ENCODE assay signal across 12 mouse cellular contexts in the genomic region with DNA sequence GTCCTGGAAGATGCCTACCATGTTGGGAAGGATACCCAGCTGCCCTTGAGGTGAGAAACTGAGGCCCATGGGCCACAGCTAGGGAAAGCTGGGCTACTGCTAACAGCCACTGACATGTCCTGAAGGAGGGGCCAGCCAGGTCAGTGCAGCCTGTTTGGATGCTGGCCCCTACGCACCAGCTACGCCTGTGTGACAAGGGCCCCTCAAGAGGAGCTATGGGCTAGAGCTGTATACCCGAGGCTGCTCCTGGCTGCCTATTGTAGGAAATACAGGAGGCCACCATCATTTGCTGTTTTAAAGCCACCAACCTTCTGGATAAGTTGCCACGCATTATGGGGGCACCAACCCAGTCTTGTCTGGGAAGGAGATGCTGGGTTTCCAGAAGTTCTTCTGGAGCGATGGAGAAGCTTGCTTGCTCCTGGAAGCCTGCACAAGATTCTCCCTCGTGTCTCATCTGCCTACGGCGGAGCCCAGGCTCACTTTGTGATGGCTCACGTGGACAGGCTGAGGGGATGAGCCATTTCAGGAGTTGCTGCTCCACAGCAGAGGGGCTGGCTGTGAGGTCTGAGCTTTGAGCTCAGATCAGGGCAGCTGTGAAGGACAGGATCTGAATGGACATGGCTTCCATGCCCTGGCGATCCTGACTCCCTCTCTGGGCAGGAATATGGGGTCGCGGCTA. TPM values are rescaled to one million over a fixed set of nuclear protein-coding genes. Genes with fewer than 3 reads are reported as not detected.
A peak's percentile ranks its signal among the peaks of the same experiment; 100 is the strongest.
DNase-seq lines count a peak whose midpoint lies in the region; ATAC-seq and TF ChIP-seq lines count a peak whose summit lies in the region.
"Had no signal": no experiment of that assay in that cellular context is flagged by ENCODE, and none has a peak within 500 bp of the region (broad histone marks: within the 10 kb centered on the region; RNA-seq: fewer than 3 reads in every experiment).

No protein-coding gene starts in this region.

- no peak overlapping the region for H3K9ac ChIP-seq in intestine, embryonic 15.5 days
- no peak overlapping the region for H3K9ac ChIP-seq in intestine, postnatal 0 days (ENCODE audit: low read depth, low read length)
- H3K9ac ChIP-seq in embryonic facial prominence, embryonic 12.5 days = no peak overlapping the region
- peak overlapping the region; percentile 70 for H3K9ac ChIP-seq in hindbrain, embryonic 13.5 days
- H3K9ac ChIP-seq in midbrain, embryonic 15.5 days = no peak overlapping the region

- no peak for DNase-seq in cerebellum, adult 11 months
- DNase-seq in adrenal gland, adult 8-10 months = no peak
- DNase-seq in urinary bladder, adult 2 months (ENCODE audit: low spot score) = no peak

- H3K27me3 ChIP-seq in intestine, embryonic 15.5 days (replicated peaks) = no peaks in the 10 kb centered on the region
- no peaks in the 10 kb centered on the region for H3K27me3 ChIP-seq in intestine, postnatal 0 days (replicated peaks; ENCODE audit: control insufficient read depth, insufficient read depth, low read length)
- no peaks in the 10 kb centered on the region for H3K27me3 ChIP-seq in embryonic facial prominence, embryonic 12.5 days
- no peaks in the 10 kb centered on the region for H3K27me3 ChIP-seq in hindbrain, embryonic 13.5 days
- H3K27me3 ChIP-seq in midbrain, embryonic 15.5 days (replicated peaks) = no peaks in the 10 kb centered on the region

- H3K4me2 ChIP-seq in intestine, embryonic 15.5 days (replicated peaks) = no peak overlapping the region
- no peak overlapping the region for H3K4me2 ChIP-seq in intestine, postnatal 0 days (replicated peaks; ENCODE audit: low read depth)
- H3K4me2 ChIP-seq in embryonic facial prominence, embryonic 12.5 days (replicated peaks) = no peak overlapping the region
- peak overlapping the region; percentile 50 for H3K4me2 ChIP-seq in hindbrain, embryonic 13.5 days
- peak overlapping the region; percentile 43 for H3K4me2 ChIP-seq in midbrain, embryonic 15.5 days

- no peak overlapping the region for H3K27ac ChIP-seq in intestine, embryonic 15.5 days
- H3K27ac ChIP-seq in intestine, postnatal 0 days (ENCODE audit: low read depth, low read length) = no peak overlapping the region
- H3K27ac ChIP-seq in embryonic facial prominence, embryonic 12.5 days = 0 out of 2 replicates have a peak overlapping the region, but pooled peaks have one; percentile 36
- H3K27ac ChIP-seq in hindbrain, embryonic 13.5 days = peak overlapping the region; percentile 92
- H3K27ac ChIP-seq in midbrain, embryonic 15.5 days = peak overlapping the region; percentile 84

- no peaks in the 10 kb centered on the region for H3K9me3 ChIP-seq in intestine, embryonic 15.5 days
- no peaks in the 10 kb centered on the region for H3K9me3 ChIP-seq in intestine, postnatal 0 days (ENCODE audit: control insufficient read depth)
- no peaks in the 10 kb centered on the region for H3K9me3 ChIP-seq in embryonic facial prominence, embryonic 12.5 days
- no peaks in the 10 kb centered on the region for H3K9me3 ChIP-seq in hindbrain, embryonic 13.5 days
- H3K9me3 ChIP-seq in midbrain, embryonic 15.5 days = no peaks in the 10 kb centered on the region
- H3K9me3 ChIP-seq: G1E had no signal

- no peaks in the 10 kb centered on the region for H3K36me3 ChIP-seq in intestine, embryonic 15.5 days
- H3K36me3 ChIP-seq in intestine, postnatal 0 days (ENCODE audit: control insufficient read depth, insufficient read depth) = no peaks in the 10 kb centered on the region
- no peaks in the 10 kb centered on the region for H3K36me3 ChIP-seq in embryonic facial prominence, embryonic 12.5 days
- no peaks in the 10 kb centered on the region for H3K36me3 ChIP-seq in hindbrain, embryonic 13.5 days
- no peaks in the 10 kb centered on the region for H3K36me3 ChIP-seq in midbrain, embryonic 15.5 days (replicated peaks)
- H3K36me3 ChIP-seq: G1E had no signal

- TF ChIP-seq CTCF in intestine, postnatal 0 days (IDR thresholded peaks at IDR 0.05; ENCODE audit: low read depth) = no peak

- 72% methylated on average over 12 of the region's 12 CpGs for WGBS in intestine, embryonic 15.5 days
- WGBS in intestine, postnatal 0 days = 76% methylated on average over 12 of the region's 12 CpGs
- WGBS in embryonic facial prominence, embryonic 12.5 days = 63% methylated on average over 12 of the region's 12 CpGs
- 50% methylated on average over 12 of the region's 12 CpGs for WGBS in hindbrain, embryonic 13.5 days
- 46% methylated on average over 12 of the region's 12 CpGs for WGBS in midbrain, embryonic 15.5 days

- no peak overlapping the region for H3K4me3 ChIP-seq in intestine, embryonic 15.5 days (replicated peaks)
- no peak overlapping the region for H3K4me3 ChIP-seq in intestine, postnatal 0 days (ENCODE audit: low read depth, low read length)
- no peak overlapping the region for H3K4me3 ChIP-seq in embryonic facial prominence, embryonic 12.5 days
- peak overlapping the region; percentile 22 for H3K4me3 ChIP-seq in hindbrain, embryonic 13.5 days
- peak overlapping the region; percentile 18; the same call in 1 of the 2 replicates for H3K4me3 ChIP-seq in midbrain, embryonic 15.5 days
- H3K4me3 ChIP-seq: erythroblast, embryonic 14.5 days had no signal

- peaks cover 13% of the 10 kb centered on the region; the same call in 1 of the 2 replicates for H3K4me1 ChIP-seq in intestine, embryonic 15.5 days (replicated peaks)
- no peaks in the 10 kb centered on the region for H3K4me1 ChIP-seq in intestine, postnatal 0 days (replicated peaks; ENCODE audit: control insufficient read depth, insufficient read depth, low read length)
- no peaks in the 10 kb centered on the region for H3K4me1 ChIP-seq in embryonic facial prominence, embryonic 12.5 days
- peaks cover 15% of the 10 kb centered on the region for H3K4me1 ChIP-seq in hindbrain, embryonic 13.5 days (replicated peaks)
- peaks cover 16% of the 10 kb centered on the region for H3K4me1 ChIP-seq in midbrain, embryonic 15.5 days

- peak; percentile 8; the same call in 1 of the 2 replicates for ATAC-seq in intestine, embryonic 15.5 days
- ATAC-seq in intestine, postnatal 0 days = no peak
- no peak for ATAC-seq in embryonic facial prominence, embryonic 12.5 days (ENCODE audit: insufficient number of reproducible peaks, insufficient read depth, low FRiP score, low TSS enrichment)
- ATAC-seq in hindbrain, embryonic 13.5 days (ENCODE audit: low FRiP score) = peak; percentile 73
- peak; percentile 77 for ATAC-seq in midbrain, embryonic 15.5 days (replicated peaks)

RNA-seq across cellular contexts. Expression of a gene that starts 2.3 kb away (rescaled TPM):
- 9.3 and 22.1 TPM in 2 replicates for polyA plus RNA-seq in intestine, embryonic 15.5 days (2015; fragmentation: Nextera tagmentation; extraction: Ambion mirVana)
- 4.4 and 7.8 TPM in 2 replicates for polyA plus RNA-seq in intestine, postnatal 0 days (2015; fragmentation: Nextera tagmentation; extraction: Ambion mirVana)
- 0.13 TPM in 1 of 2 replicates, not detected in the other for polyA plus RNA-seq in embryonic facial prominence, embryonic 12.5 days (2016; fragmentation: Nextera tagmentation; extraction: Ambion mirVana)
- 0.31 and 0.57 TPM in 2 replicates for polyA plus RNA-seq in hindbrain, embryonic 13.5 days (2015; fragmentation: Nextera tagmentation; extraction: Ambion mirVana)
- polyA plus RNA-seq in midbrain, embryonic 15.5 days (2015; fragmentation: Nextera tagmentation; extraction: Ambion mirVana) = 0.44 and 1.1 TPM in 2 replicates
- total RNA-seq in adrenal gland, adult 8-10 months (2022) = 1,000 to 10,000 TPM; 7,138 to 8,839 (median 8,155) TPM
- 0.36 and 0.37 TPM in 2 replicates for polyA plus RNA-seq in urinary bladder, adult 2 months (2012; rRNA removed)

RNA-seq across cellular contexts. Expression of a gene that starts 55.1 kb away (rescaled TPM):
- polyA plus RNA-seq in intestine, embryonic 15.5 days (2015; fragmentation: Nextera tagmentation; extraction: Ambion mirVana) = 4.5 and 4.6 TPM in 2 replicates
- 0.48 and 0.71 TPM in 2 replicates for polyA plus RNA-seq in intestine, postnatal 0 days (2015; fragmentation: Nextera tagmentation; extraction: Ambion mirVana)
- polyA plus RNA-seq in embryonic facial prominence, embryonic 12.5 days (2016; fragmentation: Nextera tagmentation; extraction: Ambion mirVana) = 30.1 and 38.1 TPM in 2 replicates
- polyA plus RNA-seq in hindbrain, embryonic 13.5 days (2015; fragmentation: Nextera tagmentation; extraction: Ambion mirVana) = 19.1 and 20.1 TPM in 2 replicates
- 15.0 and 15.7 TPM in 2 replicates for polyA plus RNA-seq in midbrain, embryonic 15.5 days (2015; fragmentation: Nextera tagmentation; extraction: Ambion mirVana)
- total RNA-seq in adrenal gland, adult 8-10 months (2022) = 1 to 10 TPM; 1.0 to 2.6 (median 2.2) TPM
- polyA plus RNA-seq in urinary bladder, adult 2 months (2012; rRNA removed) = 0.50 and 0.63 TPM in 2 replicates
- total RNA-seq: hematopoietic stem cell, adult 5-6 weeks; neutrophil, adult 5-6 weeks had no signal
- polyA plus RNA-seq: erythroblast, embryonic 14.5 days; G1E had no signal

Comparison
In these comparisons a context has a peak if more than half of its experiments do, and no peak if none do; other contexts are left out.
1. ATAC-seq: peak in intestine, embryonic 15.5 days (single experiment), hindbrain, embryonic 13.5 days (single experiment) and midbrain, embryonic 15.5 days (single experiment); none in intestine, postnatal 0 days (single experiment) and embryonic facial prominence, embryonic 12.5 days (single experiment).
2. H3K27ac ChIP-seq: peak in embryonic facial prominence, embryonic 12.5 days (single experiment), hindbrain, embryonic 13.5 days (single experiment) and midbrain, embryonic 15.5 days (single experiment); none in intestine, embryonic 15.5 days (single experiment) and intestine, postnatal 0 days (single experiment).
3. H3K4me2 ChIP-seq: peak in hindbrain, embryonic 13.5 days (single experiment) and midbrain, embryonic 15.5 days (single experiment); none in intestine, embryonic 15.5 days (single experiment), intestine, postnatal 0 days (single experiment) and embryonic facial prominence, embryonic 12.5 days (single experiment).
4. H3K4me3 ChIP-seq: peak in hindbrain, embryonic 13.5 days (single experiment) and midbrain, embryonic 15.5 days (single experiment); none in intestine, embryonic 15.5 days (single experiment), intestine, postnatal 0 days (single experiment) and embryonic facial prominence, embryonic 12.5 days (single experiment).